Mouse (Mus musculus): ENCODE data around the gene Med13l. TPM values are rescaled to one million over a fixed set of nuclear protein-coding genes. Genes with fewer than 3 reads are reported as not detected.

Gene Med13l
- total RNA-seq, 2 experiments from 2014 or later: 21.5 to 25.6 TPM

DNA sequence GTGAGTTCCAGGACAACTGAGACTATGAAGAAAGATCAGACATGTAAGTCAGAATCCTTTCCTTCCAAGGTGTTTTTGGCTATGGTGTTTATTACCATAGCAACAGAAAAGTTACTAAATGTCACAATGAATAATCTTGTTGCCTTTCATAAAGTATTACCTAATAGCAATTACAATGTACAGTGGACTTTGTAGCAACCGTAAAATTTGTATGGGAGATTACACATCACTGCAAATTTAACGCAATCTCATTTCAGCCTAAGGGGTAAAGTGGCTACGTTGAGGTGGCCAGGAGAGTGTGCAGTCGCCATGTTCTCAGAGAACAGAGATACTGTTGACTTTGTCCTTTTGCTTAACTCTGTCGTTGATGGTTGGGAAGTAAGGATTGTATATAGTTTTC, 61.9 kb downstream of the Med13l start:
- no peak for ATAC-seq (ENCODE audit: poor library complexity, severe bottlenecking)

GRCm38 (mm10) chr5:118623797-118624196, 63.3 kb downstream of the Med13l start:
- no peak for ATAC-seq (ENCODE audit: poor library complexity, severe bottlenecking)

DNA sequence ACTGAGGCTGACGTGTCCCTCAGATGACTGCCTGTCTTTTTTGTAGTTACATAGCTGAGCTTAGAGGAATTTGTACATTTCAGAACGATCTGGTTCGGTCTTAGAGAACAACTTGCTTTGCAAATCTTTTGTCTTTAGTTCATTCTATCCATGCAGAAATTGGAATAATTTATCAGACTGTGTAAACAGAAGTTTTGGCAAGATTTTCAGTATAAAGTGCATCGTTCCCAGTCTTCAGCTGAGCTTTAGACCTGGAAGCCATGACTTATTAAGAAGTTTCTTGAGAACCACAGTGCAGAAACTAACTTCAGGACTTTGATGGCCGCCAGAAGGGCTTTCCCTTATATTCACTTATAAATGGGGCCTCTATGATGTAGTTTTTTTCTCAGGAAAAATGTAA, 67.2 kb downstream of the Med13l start:
- no peak for ATAC-seq (ENCODE audit: poor library complexity, severe bottlenecking)

DNA sequence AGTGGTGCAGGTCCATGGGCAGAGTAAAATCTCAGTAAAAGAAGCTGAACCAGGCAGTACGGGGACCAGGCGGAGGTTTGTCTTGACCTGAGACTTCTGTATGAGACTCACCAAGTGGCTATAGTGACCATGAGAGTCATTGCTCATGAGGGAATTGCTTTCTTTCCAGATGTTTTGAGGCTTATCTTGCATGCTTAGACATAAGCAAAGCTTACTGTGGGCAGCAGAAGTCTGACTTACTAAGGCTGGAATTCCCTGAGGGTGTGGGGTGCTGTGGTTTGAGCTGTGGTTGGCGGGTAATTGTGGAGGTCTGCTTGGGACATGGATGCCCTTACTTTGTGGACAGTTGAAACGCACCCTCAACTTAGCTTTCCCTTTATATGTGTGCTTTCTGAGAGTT, 67.7 kb downstream of the Med13l start:
- no peak for ATAC-seq (ENCODE audit: poor library complexity, severe bottlenecking)

- no peak for ATAC-seq (ENCODE audit: poor library complexity, severe bottlenecking)
These were observed 71.9 kb downstream of the Med13l start for GRCm38 (mm10) chr5:118632346-118632745.

- peak; percentile 45 for ATAC-seq (ENCODE audit: poor library complexity, severe bottlenecking)
These were observed 72.6 kb downstream of the Med13l start for GRCm38 (mm10) chr5:118633106-118633505.

DNA sequence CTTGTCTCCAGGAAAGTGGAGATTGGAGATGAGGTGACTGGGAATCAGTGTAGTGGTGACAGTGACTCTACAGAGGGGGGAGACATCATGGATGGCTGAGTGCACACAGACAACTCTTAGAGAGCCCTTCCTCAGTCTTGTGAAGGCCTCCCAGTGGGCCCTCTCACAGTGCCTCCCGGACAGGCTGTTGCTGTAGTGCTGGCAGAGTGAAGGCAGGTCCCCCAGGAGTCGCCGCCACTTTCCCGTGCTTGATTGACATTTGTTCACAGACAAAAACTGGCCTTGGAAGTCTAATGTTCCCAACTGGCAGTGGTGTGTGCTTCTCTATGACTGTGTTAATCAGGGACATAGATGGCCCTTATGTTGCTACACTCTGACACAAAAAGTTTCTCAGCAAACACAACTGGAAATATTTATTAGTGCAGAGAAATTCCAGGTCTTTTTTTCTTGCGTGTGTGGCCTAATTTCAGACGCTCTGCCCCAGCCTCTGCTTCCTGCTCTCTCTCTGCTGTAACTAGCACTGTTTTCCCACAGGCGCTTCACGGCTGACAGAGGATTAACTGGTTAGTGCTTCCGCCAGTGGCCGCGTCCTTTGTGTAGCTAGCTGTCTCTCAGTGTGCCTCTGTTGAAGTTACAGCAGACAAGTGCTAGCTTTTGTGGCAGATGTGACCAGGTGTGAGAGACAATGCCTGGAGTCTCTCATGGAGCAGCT, 75.2 kb downstream of the Med13l start:
- no peak for ATAC-seq (ENCODE audit: poor library complexity, severe bottlenecking)

- peak; percentile 56 for ATAC-seq (ENCODE audit: poor library complexity, severe bottlenecking)
These were observed 76.2 kb downstream of the Med13l start for GRCm38 (mm10) chr5:118636399-118637369.

DNA sequence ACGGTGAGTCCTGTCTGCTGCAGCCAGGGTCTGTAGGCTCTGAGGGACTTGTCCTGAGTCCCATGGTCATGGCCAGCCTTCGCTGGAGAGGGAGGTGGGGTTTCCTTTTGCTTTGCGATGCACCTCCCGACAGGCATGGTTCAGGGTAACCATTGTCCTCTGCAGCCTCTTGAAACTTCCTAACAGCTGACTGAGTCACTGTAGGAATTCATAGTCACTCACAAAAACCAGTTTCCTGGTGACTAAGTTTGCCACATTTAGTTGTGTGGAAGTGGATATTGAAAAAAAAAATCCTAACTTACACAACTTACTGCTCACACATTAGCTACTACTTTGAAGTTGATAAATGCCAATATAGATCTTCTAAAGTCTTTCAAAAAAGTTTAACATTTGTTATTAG, 77.5 kb downstream of the Med13l start:
- ATAC-seq (ENCODE audit: poor library complexity, severe bottlenecking): no peak

- ATAC-seq (ENCODE audit: poor library complexity, severe bottlenecking): no peak
These were observed 78.1 kb downstream of the Med13l start for GRCm38 (mm10) chr5:118638534-118639109.

DNA sequence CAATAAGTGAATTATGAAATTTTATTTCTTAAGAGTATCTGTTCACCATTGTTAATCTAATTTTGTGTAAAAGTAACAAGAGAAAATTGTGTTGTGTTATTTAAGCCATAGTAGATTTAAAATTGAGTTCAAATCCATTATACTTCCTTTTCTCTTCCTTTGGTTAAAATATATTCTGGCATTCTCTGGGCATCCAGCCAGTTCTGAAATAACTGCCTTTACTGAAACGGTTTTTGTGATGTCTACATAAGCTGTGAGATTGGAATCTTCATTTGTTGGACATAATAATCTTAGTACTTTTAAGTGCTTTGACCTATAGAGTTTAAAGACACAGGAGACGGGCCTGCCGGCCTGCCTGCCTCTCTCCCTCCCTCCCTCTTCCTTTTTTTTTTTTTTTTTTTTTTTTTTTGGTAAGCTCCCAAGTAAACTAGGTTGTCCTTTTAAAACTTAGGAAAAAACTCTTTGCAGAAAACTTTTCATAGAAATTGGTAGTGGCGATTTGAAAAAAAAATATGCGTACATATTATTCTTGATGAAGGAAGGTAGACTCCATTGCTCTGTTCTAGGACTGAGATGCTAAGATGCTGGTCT, 78.7 kb downstream of the Med13l start:
- no peak for ATAC-seq (ENCODE audit: poor library complexity, severe bottlenecking)

GRCm38 (mm10) chr5:118644041-118644440, 83.6 kb downstream of the Med13l start:
- 0 out of 2 replicates have a peak, but pooled peaks have one; percentile 12 for ATAC-seq (ENCODE audit: poor library complexity, severe bottlenecking)

DNA sequence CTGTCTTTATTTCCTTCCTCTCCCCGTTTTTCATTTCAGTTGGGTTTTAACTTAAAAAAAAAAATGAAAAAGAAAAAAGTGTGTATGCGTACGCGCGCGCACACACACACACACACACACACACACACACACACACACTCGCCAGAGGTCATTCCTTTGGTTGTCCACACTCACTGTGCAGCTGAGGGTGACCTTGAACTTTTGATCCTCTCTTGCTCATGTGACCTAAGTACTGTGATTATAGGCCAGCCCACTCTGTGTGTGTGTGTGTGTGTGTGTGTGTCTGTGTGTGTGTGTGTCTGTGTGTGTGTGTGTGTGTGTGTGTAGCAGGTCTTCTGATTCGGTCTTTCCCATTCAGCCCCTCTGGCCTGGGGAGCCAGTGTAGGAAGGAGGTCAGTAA, 84.0 kb downstream of the Med13l start:
- no peak for ATAC-seq (ENCODE audit: poor library complexity, severe bottlenecking)

GRCm38 (mm10) chr5:118645196-118645805, 84.8 kb downstream of the Med13l start:
- ATAC-seq (ENCODE audit: poor library complexity, severe bottlenecking): peak; percentile 78

- no peak for ATAC-seq (ENCODE audit: poor library complexity, severe bottlenecking)
These were observed 86.4 kb downstream of the Med13l start for GRCm38 (mm10) chr5:118646897-118647296.

GRCm38 (mm10) chr5:118647384-118647783, 86.9 kb downstream of the Med13l start:
- ATAC-seq (ENCODE audit: poor library complexity, severe bottlenecking): peak; percentile 55

DNA sequence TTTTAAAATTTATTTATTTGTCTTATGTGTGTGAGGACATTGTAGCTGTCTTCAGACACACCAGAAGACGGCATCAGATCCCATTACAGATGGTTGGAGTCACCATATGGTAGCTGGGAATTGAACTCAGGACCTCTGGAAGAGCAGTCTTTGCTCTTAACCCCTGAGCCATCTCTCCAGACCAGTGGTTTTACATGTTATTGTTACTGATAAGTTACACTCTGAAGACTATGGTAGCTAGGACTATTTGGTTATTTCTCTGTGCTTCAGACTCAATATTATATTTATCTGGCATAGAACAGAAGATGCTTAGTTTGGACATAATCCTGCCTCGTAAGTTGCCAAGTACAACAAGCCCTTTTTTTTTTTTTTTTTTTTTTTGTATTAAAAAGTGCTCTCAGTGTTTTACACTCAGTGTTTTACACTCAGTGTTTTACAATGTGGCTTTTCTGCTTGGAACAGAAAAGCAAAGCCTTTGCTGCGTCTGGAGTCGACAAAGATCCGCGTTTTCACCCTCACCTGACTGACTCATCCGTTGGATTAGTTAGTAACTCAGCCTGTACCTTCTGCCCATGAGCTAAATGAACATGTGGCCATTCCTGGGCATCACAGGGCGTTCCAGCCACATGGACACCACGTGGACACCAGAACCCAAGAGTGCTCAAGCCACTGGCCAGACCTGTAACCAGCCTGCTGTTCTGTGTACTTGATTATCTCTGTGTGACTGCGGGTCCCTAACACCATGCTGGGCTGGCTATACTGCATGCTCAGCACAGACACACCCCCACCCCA, 88.9 kb downstream of the Med13l start:
- no peak for ATAC-seq (ENCODE audit: poor library complexity, severe bottlenecking)

- ATAC-seq (ENCODE audit: poor library complexity, severe bottlenecking): no peak
These were observed 89.6 kb downstream of the Med13l start for GRCm38 (mm10) chr5:118650007-118650548.

DNA sequence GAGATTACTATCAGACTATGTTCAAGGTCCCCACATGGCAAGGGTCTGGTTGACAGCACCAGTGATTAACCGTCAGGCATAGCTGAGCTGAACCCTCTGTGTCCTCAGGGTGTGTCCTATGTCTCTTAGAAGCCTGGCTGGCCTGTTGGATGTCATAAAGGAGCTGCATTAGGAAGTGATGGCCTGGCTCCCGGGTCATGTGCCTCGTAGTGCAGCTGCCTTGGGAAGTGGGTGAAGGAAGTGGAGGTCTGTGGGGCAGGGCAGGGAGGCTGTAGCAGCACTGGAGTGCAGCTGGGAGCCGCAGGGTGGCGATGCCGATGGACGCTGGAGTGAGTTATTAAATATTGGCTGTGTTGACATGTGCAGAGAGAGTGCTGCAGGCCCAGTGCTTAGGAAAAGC, 90.3 kb downstream of the Med13l start:
- ATAC-seq (ENCODE audit: poor library complexity, severe bottlenecking): peak; percentile 36

- ATAC-seq (ENCODE audit: poor library complexity, severe bottlenecking): no peak
These were observed 92.1 kb downstream of the Med13l start for GRCm38 (mm10) chr5:118652611-118653010.

Measured in megakaryocyte, adult 5-6 weeks (primary cell).